Mouse (Mus musculus) lung, embryonic 15.5 days (tissue): ENCODE measurements around the gene Myh14. TPM values are rescaled to one million over a fixed set of nuclear protein-coding genes. Genes with fewer than 3 reads are reported as not detected.

Experiments used
- ATAC-seq: fragments of 200-750 bp; cut with Nextera tagmentation; 2 replicates; pipeline ENCODE4 v1.8.0; 2017; ENCODE audit warnings: moderate number of reproducible peaks, borderline replicate concordance; ENCODE audit not compliant: low FRiP score, low TSS enrichment; ENCODE audit errors: extremely low read depth
- H3K27ac ChIP-seq: fragments of 300-500 bp; sonication (generic); 2 replicates; pipeline ENCODE4 v1.5.1; 2015; ENCODE audit warnings: moderate library complexity, mild to moderate bottlenecking, inconsistent platforms
- H3K27me3 ChIP-seq: fragments of 300-500 bp; sonication (generic); 2 replicates; pipeline ENCODE4 v1.6.1; 2015; ENCODE audit warnings: inconsistent platforms
- H3K36me3 ChIP-seq: fragments of 300-500 bp; sonication (generic); 2 replicates; pipeline ENCODE4 v1.6.1; 2015; ENCODE audit warnings: inconsistent platforms
- H3K4me1 ChIP-seq: fragments of 300-500 bp; sonication (generic); 2 replicates; pipeline ENCODE4 v1.6.1; 2015; ENCODE audit warnings: inconsistent platforms
- H3K4me2 ChIP-seq: fragments of 300-500 bp; sonication (generic); 2 replicates; pipeline ENCODE4 v1.6.1; 2015; ENCODE audit warnings: inconsistent platforms, mild to moderate bottlenecking, moderate library complexity
- H3K4me3 ChIP-seq: fragments of 300-500 bp; sonication (generic); 2 replicates; pipeline ENCODE4 v1.5.1; 2015; ENCODE audit warnings: mild to moderate bottlenecking, inconsistent platforms
- H3K9ac ChIP-seq: fragments of 300-500 bp; sonication (generic); 2 replicates; pipeline ENCODE4 v1.6.1; 2015; ENCODE audit warnings: inconsistent platforms
- H3K9me3 ChIP-seq: fragments of 300-500 bp; sonication (generic); 2 replicates; pipeline ENCODE4 v1.6.1; 2016; ENCODE audit warnings: inconsistent platforms
- WGBS: fragments of 180-500 bp; shearing (Covaris S2); methylation state at CpG from one replicate; pipeline ENCODE4 v1.1.7; 2015; 5-methylcytosine and 5-hydroxymethylcytosine counted together
- polyA plus RNA-seq: library from polyadenylated mRNA; unstranded; fragments of >200 nt; fragmentation: Nextera tagmentation; extraction: Ambion mirVana; gene quantifications from 2 replicates; pipeline ENCODE4 v1.2.1, GENCODE M21; 2015

The Myh14 gene
- polyA plus RNA-seq, 1 experiment from 2014 or later = 47.8 TPM

- peaks cover 13% of the 10 kb centered on the region; the same call in 1 of the 2 replicates for H3K27me3 ChIP-seq
- 49% methylated on average over 11 of the region's 13 CpGs for WGBS
- peak overlapping the region; percentile 25; the same call in 1 of the 2 replicates for H3K9ac ChIP-seq
- H3K36me3 ChIP-seq = no peaks in the 10 kb centered on the region
- H3K27ac ChIP-seq = peak overlapping the region; percentile 87
- peak overlapping the region; percentile 38 for H3K4me3 ChIP-seq
- peak; percentile 55 for ATAC-seq
- H3K4me1 ChIP-seq = peaks cover 31% of the 10 kb centered on the region
- H3K4me2 ChIP-seq = peak overlapping the region; percentile 50
- no peaks in the 10 kb centered on the region for H3K9me3 ChIP-seq
Measured at GRCm38 (mm10) chr7:44667996-44668738, 2.5 kb downstream of the Myh14 start.

DNA sequence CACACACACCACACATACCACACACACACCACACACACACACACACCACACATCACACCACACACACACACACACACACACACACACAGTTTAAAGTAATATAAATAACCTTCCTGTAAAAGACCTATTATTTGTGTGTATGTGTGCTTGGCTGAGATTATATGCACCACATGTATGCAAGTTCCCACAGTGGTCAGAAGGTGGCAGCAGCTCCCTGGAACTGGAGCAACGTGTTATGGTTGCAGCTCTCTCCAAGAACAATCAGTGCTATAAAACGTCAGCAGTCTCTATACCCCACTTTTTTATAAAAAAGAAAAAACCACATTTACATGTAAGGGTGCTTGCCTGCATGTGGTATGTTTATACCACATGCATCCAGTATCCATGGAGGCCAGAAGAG lies 4.2 kb downstream of the Myh14 start:
- H3K36me3 ChIP-seq = no peaks in the 10 kb centered on the region
- peaks cover 40% of the 10 kb centered on the region for H3K4me1 ChIP-seq
- H3K4me2 ChIP-seq = no peak overlapping the region
- H3K27me3 ChIP-seq = peaks cover 12% of the 10 kb centered on the region; the same call in 1 of the 2 replicates
- H3K27ac ChIP-seq = peak overlapping the region; percentile 87; the same call in 1 of the 2 replicates
- H3K4me3 ChIP-seq = no peak overlapping the region
- H3K9me3 ChIP-seq = no peaks in the 10 kb centered on the region
- ATAC-seq = no peak
- 77% methylated on average over 2 of the region's 2 CpGs for WGBS
- no peak overlapping the region for H3K9ac ChIP-seq

DNA sequence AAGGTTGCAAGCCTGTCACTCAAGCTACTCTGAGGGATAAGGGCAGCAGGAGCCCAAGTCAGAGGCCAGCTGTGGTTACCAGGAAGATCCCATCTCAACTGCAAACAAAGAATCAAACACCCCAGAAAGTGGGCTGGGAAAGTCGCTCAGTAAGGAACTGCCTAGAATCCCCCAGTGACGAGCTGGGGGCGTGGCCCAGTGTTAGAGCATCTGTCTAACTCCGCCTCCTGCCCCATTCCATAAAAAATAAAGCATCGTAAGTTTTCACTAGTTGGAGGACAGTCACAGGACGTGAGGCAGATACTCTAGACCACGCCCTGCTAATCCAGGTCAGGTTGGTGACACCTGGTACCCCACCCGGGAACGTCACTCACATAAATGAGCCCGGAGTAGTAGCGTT lies 5.9 kb downstream of the Myh14 start:
- WGBS = 28% methylated on average over 11 of the region's 11 CpGs
- peak overlapping the region; percentile 60 for H3K27ac ChIP-seq

GRCm38 (mm10) chr7:44663546-44663945 lies 7.1 kb downstream of the Myh14 start:
- Histone ChIP-seq H3K4me2 (no peak overlapping the region), H3K9me3 (no peaks in the 10 kb centered on the region), H3K36me3 (no peaks in the 10 kb centered on the region), H3K27ac (peak overlapping the region; percentile 93), H3K4me1 (peaks cover 30% of the 10 kb centered on the region), H3K27me3 (no peaks in the 10 kb centered on the region), H3K9ac (no peak overlapping the region), H3K4me3 (no peak overlapping the region)
- 0 out of 2 replicates have a peak, but pooled peaks have one; percentile 9 for ATAC-seq
- WGBS = 45% methylated on average over 5 of the region's 5 CpGs

More for the DNA sequence above, 5.9 kb downstream of the Myh14 start:
- Histone ChIP-seq H3K9me3 (no peaks in the 10 kb centered on the region), H3K27me3 (no peaks in the 10 kb centered on the region), H3K36me3 (no peaks in the 10 kb centered on the region), H3K9ac (no peak overlapping the region), H3K4me2 (no peak overlapping the region), H3K4me3 (no peak overlapping the region), H3K4me1 (peaks cover 30% of the 10 kb centered on the region)
- ATAC-seq = no peak

DNA sequence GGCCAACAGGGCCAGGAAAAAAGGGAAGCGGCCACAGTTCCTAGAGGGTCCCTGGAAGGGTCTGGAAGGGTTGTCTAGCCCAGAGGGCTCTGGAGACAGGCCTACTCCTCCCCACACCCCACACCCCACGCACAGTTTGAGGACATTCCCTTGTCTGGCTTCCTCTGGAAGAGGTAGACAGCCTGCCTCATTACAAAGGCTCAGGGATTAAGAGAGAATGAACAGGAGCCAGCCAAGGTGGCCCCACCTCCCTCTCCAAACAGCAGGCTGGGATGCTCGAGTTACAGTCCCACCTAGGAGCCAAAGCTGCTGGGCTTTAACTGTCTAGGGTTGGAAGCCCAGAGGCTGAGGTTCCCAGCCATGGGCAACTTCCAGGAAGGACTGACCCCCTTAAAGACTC lies 8.1 kb downstream of the Myh14 start:
- Histone ChIP-seq H3K4me1 (peaks cover 30% of the 10 kb centered on the region), H3K27ac (peak overlapping the region; percentile 93), H3K9ac (no peak overlapping the region), H3K9me3 (no peaks in the 10 kb centered on the region), H3K4me2 (peak overlapping the region; percentile 25), H3K27me3 (no peaks in the 10 kb centered on the region), H3K36me3 (no peaks in the 10 kb centered on the region), H3K4me3 (no peak overlapping the region)
- 14% methylated on average over 3 of the region's 3 CpGs for WGBS
- ATAC-seq = peak; percentile 44

- no peak overlapping the region for H3K4me3 ChIP-seq
- H3K27ac ChIP-seq = peak overlapping the region; percentile 93
- peak; percentile 88 for ATAC-seq
- 5% methylated on average over 7 of the region's 8 CpGs for WGBS
- no peak overlapping the region for H3K9ac ChIP-seq
- H3K4me2 ChIP-seq = peak overlapping the region; percentile 25; the same call in 1 of the 2 replicates
- H3K27me3 ChIP-seq = no peaks in the 10 kb centered on the region
- H3K4me1 ChIP-seq = peaks cover 29% of the 10 kb centered on the region
- no peaks in the 10 kb centered on the region for H3K9me3 ChIP-seq
- H3K36me3 ChIP-seq = no peaks in the 10 kb centered on the region
Measured at GRCm38 (mm10) chr7:44662168-44662567, 8.5 kb downstream of the Myh14 start.

DNA sequence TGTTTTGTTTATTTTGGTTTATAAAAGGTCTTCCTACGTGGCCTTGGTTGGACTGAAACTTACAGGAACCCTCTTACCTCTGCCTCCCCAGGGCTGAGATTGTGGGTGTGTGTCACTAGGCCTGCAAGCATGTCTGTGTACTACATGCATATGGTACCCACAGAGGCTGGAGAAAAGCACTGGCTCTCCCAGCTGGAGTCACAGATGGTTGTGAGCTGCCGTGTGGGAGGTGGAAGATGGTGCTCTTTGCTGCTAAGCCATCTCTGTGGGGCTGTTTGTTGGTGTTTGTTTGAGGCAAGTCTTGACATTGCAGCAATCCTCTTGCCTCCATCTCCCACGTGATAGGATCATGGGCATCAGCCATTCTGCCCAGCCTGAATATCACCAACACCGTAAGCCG lies 9.4 kb downstream of the Myh14 start:
- ATAC-seq = no peak
- Histone ChIP-seq H3K4me2 (no peak overlapping the region), H3K36me3 (no peaks in the 10 kb centered on the region), H3K4me3 (no peak overlapping the region), H3K9me3 (no peaks in the 10 kb centered on the region), H3K27ac (peak overlapping the region; percentile 93), H3K4me1 (peaks cover 27% of the 10 kb centered on the region), H3K27me3 (no peaks in the 10 kb centered on the region), H3K9ac (no peak overlapping the region)
- 73% methylated on average over 5 of the region's 5 CpGs for WGBS

GRCm38 (mm10) chr7:44655504-44655903 lies 15.1 kb downstream of the Myh14 start:
- no peak overlapping the region for H3K4me3 ChIP-seq

GRCm38 (mm10) chr7:44653773-44654172 lies 16.9 kb downstream of the Myh14 start:
- ATAC-seq = no peak
- H3K27ac ChIP-seq = no peak overlapping the region
- H3K27me3 ChIP-seq = no peaks in the 10 kb centered on the region
- H3K4me2 ChIP-seq = no peak overlapping the region
- no peaks in the 10 kb centered on the region for H3K36me3 ChIP-seq
- H3K9me3 ChIP-seq = no peaks in the 10 kb centered on the region
- no peak overlapping the region for H3K4me3 ChIP-seq
- peaks cover 4% of the 10 kb centered on the region; the same call in 1 of the 2 replicates for H3K4me1 ChIP-seq
- no peak overlapping the region for H3K9ac ChIP-seq
- WGBS = 50% methylated on average over 8 of the region's 8 CpGs

More at GRCm38 (mm10) chr7:44655504-44655903, 15.1 kb downstream of the Myh14 start:
- Histone ChIP-seq H3K36me3 (no peaks in the 10 kb centered on the region), H3K4me1 (no peaks in the 10 kb centered on the region), H3K27me3 (no peaks in the 10 kb centered on the region), H3K27ac (no peak overlapping the region), H3K9ac (no peak overlapping the region), H3K9me3 (no peaks in the 10 kb centered on the region), H3K4me2 (no peak overlapping the region)
- WGBS = 15% methylated on average over 8 of the region's 8 CpGs
- ATAC-seq = no peak

DNA sequence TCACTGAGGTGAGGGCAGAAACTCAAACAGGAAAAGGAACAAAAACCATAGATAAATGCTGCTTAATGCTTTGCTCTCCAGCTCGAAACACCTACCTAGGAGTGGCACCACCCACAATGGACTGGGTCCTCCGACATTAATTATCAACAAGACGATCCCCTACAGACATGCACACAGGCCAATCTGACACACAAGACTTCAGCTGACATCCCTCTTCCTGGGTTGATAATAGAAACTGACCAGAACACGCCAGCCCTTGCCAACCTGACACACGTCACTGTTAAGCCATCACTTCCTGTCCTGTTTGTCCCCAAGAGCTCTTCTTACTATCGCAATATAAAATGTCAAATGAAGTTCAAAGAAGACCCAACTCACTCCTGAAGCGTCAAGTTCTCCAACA lies 19.2 kb downstream of the Myh14 start:
- no peaks in the 10 kb centered on the region for H3K27me3 ChIP-seq
- H3K4me3 ChIP-seq = no peak overlapping the region
- ATAC-seq = no peak
- no peak overlapping the region for H3K27ac ChIP-seq
- H3K4me2 ChIP-seq = no peak overlapping the region
- H3K9ac ChIP-seq = no peak overlapping the region
- WGBS = 65% methylated on average over 7 of the region's 7 CpGs
- H3K4me1 ChIP-seq = peaks cover 4% of the 10 kb centered on the region; the same call in 1 of the 2 replicates
- H3K36me3 ChIP-seq = no peaks in the 10 kb centered on the region
- no peaks in the 10 kb centered on the region for H3K9me3 ChIP-seq

GRCm38 (mm10) chr7:44649990-44650389 lies 20.7 kb downstream of the Myh14 start:
- H3K36me3 ChIP-seq = no peaks in the 10 kb centered on the region
- H3K4me3 ChIP-seq = no peak overlapping the region
- ATAC-seq = no peak
- peaks cover 12% of the 10 kb centered on the region for H3K27me3 ChIP-seq
- WGBS = 12% methylated on average over 4 of the region's 4 CpGs
- no peak overlapping the region for H3K9ac ChIP-seq
- no peaks in the 10 kb centered on the region for H3K9me3 ChIP-seq
- no peak overlapping the region for H3K27ac ChIP-seq
- no peak overlapping the region for H3K4me2 ChIP-seq
- peaks cover 11% of the 10 kb centered on the region for H3K4me1 ChIP-seq

DNA sequence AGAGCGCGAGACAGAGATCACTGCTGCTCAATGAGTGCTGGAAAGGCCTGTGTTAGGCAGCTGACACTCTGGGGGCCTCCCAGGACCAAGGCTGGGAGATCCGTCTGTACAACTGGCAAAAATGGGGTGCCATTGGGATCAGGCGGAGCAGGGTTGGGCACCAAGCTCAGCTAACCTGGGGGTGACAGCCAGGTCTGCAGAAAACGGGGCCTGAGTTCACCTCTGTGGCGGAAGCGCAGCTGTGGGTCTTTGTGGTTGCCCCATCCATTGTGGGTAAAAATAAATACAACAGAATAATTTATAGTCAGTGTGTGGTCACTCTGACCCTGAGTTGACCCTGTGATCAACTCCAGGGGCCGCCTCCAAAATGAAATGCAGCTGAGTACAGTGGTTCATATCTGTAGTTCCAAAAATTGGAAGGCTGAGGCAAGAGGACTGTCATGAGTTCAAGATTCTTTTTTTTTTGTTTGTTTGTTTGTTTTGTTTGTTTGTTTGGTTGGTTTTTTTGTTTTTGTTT lies 21.5 kb downstream of the Myh14 start:
- no peak overlapping the region for H3K4me3 ChIP-seq
- H3K36me3 ChIP-seq = no peaks in the 10 kb centered on the region
- 66% methylated on average over 8 of the region's 8 CpGs for WGBS
- no peak overlapping the region for H3K27ac ChIP-seq
- H3K9ac ChIP-seq = no peak overlapping the region
- no peaks in the 10 kb centered on the region for H3K9me3 ChIP-seq
- ATAC-seq = no peak
- peaks cover 11% of the 10 kb centered on the region for H3K4me1 ChIP-seq
- no peak overlapping the region for H3K4me2 ChIP-seq
- peaks cover 17% of the 10 kb centered on the region for H3K27me3 ChIP-seq
